12 mouse cellular contexts compared by ENCODE assay signal in genomic region chr7:72442001-72442400, GRCm38 (mm10).
DNase-seq lines count a peak whose midpoint lies in the region; ATAC-seq lines count a peak whose summit lies in the region.
"Had no signal": no experiment of that assay in that cellular context is flagged by ENCODE, and none has a peak within 500 bp of the region (broad histone marks: within the 10 kb centered on the region; RNA-seq: fewer than 3 reads in every experiment).

No protein-coding gene starts in this region.

- no peaks in the 10 kb centered on the region for H3K9me3 ChIP-seq in hindbrain, embryonic 15.5 days
- H3K9me3 ChIP-seq in hindbrain, embryonic 12.5 days (replicated peaks), result no peaks in the 10 kb centered on the region
- H3K9me3 ChIP-seq in forebrain, embryonic 12.5 days, result no peaks in the 10 kb centered on the region
- H3K9me3 ChIP-seq: heart, embryonic 13.5 days had no signal

- 0 out of 2 replicates have a peak, but pooled peaks have one; percentile 48 for ATAC-seq in hindbrain, embryonic 15.5 days (ENCODE audit: low FRiP score, low read depth)
- ATAC-seq in hindbrain, embryonic 12.5 days (ENCODE audit: low FRiP score), result no peak
- ATAC-seq in megakaryocyte-erythroid progenitor cell, adult 5-6 weeks (replicated peaks; ENCODE audit: low FRiP score, low TSS enrichment, poor library complexity, severe bottlenecking), result no peak
- no peak for ATAC-seq in forebrain, embryonic 12.5 days (ENCODE audit: low FRiP score)

- no peak overlapping the region for H3K27ac ChIP-seq in hindbrain, embryonic 15.5 days (replicated peaks)
- no peak overlapping the region for H3K27ac ChIP-seq in hindbrain, embryonic 12.5 days
- no peak overlapping the region for H3K27ac ChIP-seq in forebrain, embryonic 12.5 days
- H3K27ac ChIP-seq: heart, embryonic 13.5 days had no signal

- no peaks in the 10 kb centered on the region for H3K4me1 ChIP-seq in hindbrain, embryonic 15.5 days (replicated peaks)
- no peaks in the 10 kb centered on the region for H3K4me1 ChIP-seq in hindbrain, embryonic 12.5 days
- H3K4me1 ChIP-seq in forebrain, embryonic 12.5 days, result no peaks in the 10 kb centered on the region

- 67% methylated on average over 5 of the region's 5 CpGs for WGBS in hindbrain, embryonic 15.5 days
- WGBS in hindbrain, embryonic 12.5 days, result 75% methylated on average over 5 of the region's 5 CpGs
- 86% methylated on average over 5 of the region's 5 CpGs for WGBS in forebrain, embryonic 12.5 days

- H3K4me2 ChIP-seq in hindbrain, embryonic 15.5 days, result no peak overlapping the region
- no peak overlapping the region for H3K4me2 ChIP-seq in hindbrain, embryonic 12.5 days (replicated peaks)
- no peak overlapping the region for H3K4me2 ChIP-seq in forebrain, embryonic 12.5 days
- H3K4me2 ChIP-seq: heart, embryonic 13.5 days had no signal

- DNase-seq in urinary bladder, postnatal 14 days (ENCODE audit: low spot score), result peak; percentile 10
- DNase-seq in urinary bladder, postnatal 10 days (ENCODE audit: low spot score), result no peak
- DNase-seq in heart, adult 9 months (ENCODE audit: low spot score in 2 of 2), result peak; percentile 44 to 65
- DNase-seq in kidney, adult 9 months, result no peak
- DNase-seq: cerebellum, adult 9-10 months; right cerebral cortex, postnatal 25 days had no signal

- no peaks in the 10 kb centered on the region for H3K27me3 ChIP-seq in hindbrain, embryonic 15.5 days
- H3K27me3 ChIP-seq in hindbrain, embryonic 12.5 days, result no peaks in the 10 kb centered on the region
- no peaks in the 10 kb centered on the region for H3K27me3 ChIP-seq in forebrain, embryonic 12.5 days
- H3K27me3 ChIP-seq: heart, embryonic 13.5 days had no signal

- H3K4me3 ChIP-seq in hindbrain, embryonic 15.5 days, result no peak overlapping the region
- H3K4me3 ChIP-seq in hindbrain, embryonic 12.5 days, result no peak overlapping the region
- H3K4me3 ChIP-seq in forebrain, embryonic 12.5 days (replicated peaks), result no peak overlapping the region
- H3K4me3 ChIP-seq: erythroblast, embryonic 14.5 days; heart, embryonic 13.5 days had no signal

- H3K9ac ChIP-seq in hindbrain, embryonic 15.5 days, result no peak overlapping the region
- H3K9ac ChIP-seq in hindbrain, embryonic 12.5 days, result no peak overlapping the region
- no peak overlapping the region for H3K9ac ChIP-seq in forebrain, embryonic 12.5 days
- H3K9ac ChIP-seq: heart, embryonic 13.5 days had no signal

- no peaks in the 10 kb centered on the region for H3K36me3 ChIP-seq in hindbrain, embryonic 15.5 days
- H3K36me3 ChIP-seq in hindbrain, embryonic 12.5 days, result no peaks in the 10 kb centered on the region
- H3K36me3 ChIP-seq in forebrain, embryonic 12.5 days (replicated peaks), result no peaks in the 10 kb centered on the region
- H3K36me3 ChIP-seq: heart, embryonic 13.5 days had no signal

Comparison
In these comparisons a context has a peak if more than half of its experiments do, and no peak if none do; other contexts are left out.
1. DNase-seq: peak in urinary bladder, postnatal 14 days (single experiment) and heart, adult 9 months (2 of 2); none in urinary bladder, postnatal 10 days (single experiment) and kidney, adult 9 months (single experiment).